Mouse (Mus musculus): Measurements from ENCODE around the gene Pole3. TPM values are rescaled to one million over a fixed set of nuclear protein-coding genes. Genes with fewer than 3 reads are reported as not detected.
"Not testable (repeated sequence)": the region's sequence is repeated elsewhere in the genome, so short reads cannot be mapped to it uniquely, and the experiment has no call there.

The Pole3 gene
- total RNA-seq, 2 experiments from 2014 or later: 26.2 to 27.1 TPM

DNA sequence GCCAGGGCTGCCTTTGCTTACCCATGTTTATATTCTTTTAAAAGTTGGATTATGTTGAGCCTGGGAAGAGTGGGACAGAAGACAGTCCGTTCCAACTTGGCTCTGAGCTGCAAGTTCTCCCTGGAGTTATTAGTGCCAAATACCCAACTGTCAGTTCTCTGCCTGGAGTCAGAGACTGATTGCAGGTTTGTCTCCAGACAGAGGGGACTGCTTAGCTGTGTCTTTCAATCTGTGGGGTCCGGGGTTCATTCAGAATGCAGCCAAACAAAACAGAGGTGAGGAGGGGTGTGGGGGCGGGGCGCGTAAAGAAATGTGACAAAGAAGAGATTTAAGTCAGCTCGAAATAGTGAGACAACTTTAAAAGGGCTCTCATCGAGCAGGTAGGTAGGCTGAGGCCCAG lies 23.3 kb downstream of the Pole3 start:
- no peak for DNase-seq (ENCODE audit: extremely low spot score in 1 of 2, low spot score in 2 of 2)
- intact Hi-C loops (cut with DNase I): no loop called here

DNA sequence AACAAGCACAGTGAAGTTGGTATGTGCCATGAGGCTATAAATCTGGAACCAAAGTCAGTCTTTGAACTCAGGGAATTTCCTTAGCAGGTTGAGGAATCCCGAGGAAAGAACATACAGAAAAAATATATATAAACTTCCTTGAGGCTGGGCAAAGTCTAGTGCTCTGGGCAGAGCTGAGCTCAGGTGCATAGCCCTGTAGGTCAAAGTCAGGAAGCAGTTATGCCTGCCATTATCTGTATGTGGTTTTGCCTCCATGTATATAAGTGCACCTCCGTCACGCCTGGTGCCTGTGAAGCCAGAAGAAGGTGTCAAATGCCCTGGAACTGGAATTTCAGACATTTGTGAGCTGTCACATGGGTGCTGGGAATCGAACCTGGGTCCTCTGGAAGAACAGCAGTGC lies 24.1 kb downstream of the Pole3 start:
- intact Hi-C loops (cut with DNase I): no loop called here
- DNase-seq (ENCODE audit: extremely low spot score in 1 of 2, low spot score in 2 of 2): no peak

DNA sequence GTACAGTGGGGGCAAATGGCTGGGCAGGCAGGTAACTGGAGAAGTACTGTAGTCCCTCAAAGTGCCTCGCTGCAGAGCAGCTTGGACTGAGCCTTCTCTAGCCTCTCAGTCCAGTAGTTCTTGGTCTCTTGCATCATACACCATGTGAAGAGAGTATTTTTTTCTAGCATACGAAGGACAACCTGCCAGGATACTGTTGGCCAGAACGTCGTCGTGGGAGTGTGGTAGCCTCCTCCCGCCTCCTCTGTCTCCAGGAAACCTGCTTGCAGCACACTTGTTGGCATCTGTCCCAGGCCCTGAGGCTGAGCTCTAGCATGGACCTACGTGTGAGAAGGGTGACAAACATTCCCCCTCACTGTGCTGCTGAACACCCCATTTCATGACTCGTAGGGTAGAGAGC lies 28.1 kb downstream of the Pole3 start:
- intact Hi-C loops (cut with DNase I): loop anchor here (5.0 kb wide), 1 partner anchor 35 kb away; no protein-coding TSS in a partner anchor
- DNase-seq (ENCODE audit: extremely low spot score in 1 of 2, low spot score in 2 of 2): peak; percentile 35 to 78

DNA sequence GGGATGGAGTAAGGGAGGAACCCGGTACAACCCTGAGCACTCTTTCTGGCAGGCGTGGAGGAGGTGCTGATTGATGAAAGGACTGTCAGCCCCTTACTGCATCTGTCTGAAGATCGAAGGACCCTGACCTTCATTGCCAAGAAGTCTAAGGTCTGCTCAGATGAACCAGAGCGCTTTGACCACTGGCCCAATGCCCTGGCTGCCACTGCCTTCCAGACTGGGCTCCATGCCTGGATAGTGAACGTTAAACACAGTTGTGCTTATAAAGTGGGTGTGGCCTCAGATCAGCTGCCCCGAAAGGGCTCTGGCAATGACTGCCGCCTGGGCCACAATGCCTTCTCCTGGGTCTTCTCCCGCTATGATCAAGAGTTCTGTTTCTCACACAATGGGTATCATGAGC lies 28.9 kb downstream of the Pole3 start:
- intact Hi-C loops (cut with DNase I): loop anchor here (5.0 kb wide), 1 partner anchor 34 kb away; no protein-coding TSS in a partner anchor
- peak in 1 of 2 experiments; percentile 48 for DNase-seq (ENCODE audit: extremely low spot score in 1 of 2, low spot score in 2 of 2)

DNA sequence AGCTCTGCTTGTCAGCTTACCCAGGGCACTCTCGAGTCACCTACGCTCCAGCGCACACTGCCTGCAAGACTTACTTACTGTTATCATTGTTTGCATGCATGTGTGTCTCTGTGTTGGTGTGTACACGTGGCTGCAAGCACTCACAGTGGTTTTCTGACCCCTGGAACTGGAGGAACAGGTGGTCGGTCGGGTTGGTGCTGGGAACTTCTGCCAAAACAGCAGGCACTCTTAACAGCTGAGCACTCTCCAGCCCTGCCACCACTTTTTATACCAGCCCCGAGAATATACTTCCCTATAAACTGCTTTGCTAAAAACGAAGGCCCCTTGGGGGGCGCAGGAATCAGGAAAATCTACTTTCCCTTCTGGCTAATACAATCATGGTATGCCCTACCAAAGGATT lies 30.6 kb downstream of the Pole3 start:
- DNase-seq (ENCODE audit: extremely low spot score in 1 of 2, low spot score in 2 of 2): no peak
- intact Hi-C loops (cut with DNase I): no loop called here

- intact Hi-C loops (cut with DNase I): no loop called here
- DNase-seq (ENCODE audit: extremely low spot score in 1 of 2, low spot score in 2 of 2): peak; percentile 28 to 65
Measured at GRCm38 (mm10) chr4:62492682-62493081, 32.2 kb downstream of the Pole3 start.

- intact Hi-C loops (cut with DNase I): no loop called here
- DNase-seq (ENCODE audit: extremely low spot score in 1 of 2, low spot score in 2 of 2): no peak
Measured at GRCm38 (mm10) chr4:62487914-62488313, 37.0 kb downstream of the Pole3 start.

DNA sequence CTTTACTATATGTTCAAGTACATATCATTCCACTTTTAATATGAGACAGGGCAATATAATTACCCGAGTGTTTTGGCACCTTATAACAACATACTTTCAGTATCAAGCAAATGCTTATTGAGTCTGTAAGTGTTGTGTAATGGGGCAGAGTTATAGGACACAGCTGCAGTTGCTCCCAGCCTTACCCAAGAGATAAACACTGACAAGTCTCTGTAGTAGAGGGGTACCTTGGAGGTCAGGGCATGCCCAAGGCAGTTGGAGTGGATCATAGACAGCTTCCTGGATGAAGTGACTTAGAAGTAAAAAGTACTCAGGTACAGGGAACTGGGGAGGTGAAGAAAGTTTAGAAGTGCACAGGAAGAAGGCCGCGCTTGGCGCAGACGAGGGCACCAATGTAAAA lies 37.7 kb downstream of the Pole3 start:
- intact Hi-C loops (cut with DNase I): no loop called here
- DNase-seq (ENCODE audit: extremely low spot score in 1 of 2, low spot score in 2 of 2): no peak

- intact Hi-C loops (cut with DNase I): no loop called here
Measured at GRCm38 (mm10) chr4:62486162-62486696, 38.6 kb downstream of the Pole3 start.

DNA sequence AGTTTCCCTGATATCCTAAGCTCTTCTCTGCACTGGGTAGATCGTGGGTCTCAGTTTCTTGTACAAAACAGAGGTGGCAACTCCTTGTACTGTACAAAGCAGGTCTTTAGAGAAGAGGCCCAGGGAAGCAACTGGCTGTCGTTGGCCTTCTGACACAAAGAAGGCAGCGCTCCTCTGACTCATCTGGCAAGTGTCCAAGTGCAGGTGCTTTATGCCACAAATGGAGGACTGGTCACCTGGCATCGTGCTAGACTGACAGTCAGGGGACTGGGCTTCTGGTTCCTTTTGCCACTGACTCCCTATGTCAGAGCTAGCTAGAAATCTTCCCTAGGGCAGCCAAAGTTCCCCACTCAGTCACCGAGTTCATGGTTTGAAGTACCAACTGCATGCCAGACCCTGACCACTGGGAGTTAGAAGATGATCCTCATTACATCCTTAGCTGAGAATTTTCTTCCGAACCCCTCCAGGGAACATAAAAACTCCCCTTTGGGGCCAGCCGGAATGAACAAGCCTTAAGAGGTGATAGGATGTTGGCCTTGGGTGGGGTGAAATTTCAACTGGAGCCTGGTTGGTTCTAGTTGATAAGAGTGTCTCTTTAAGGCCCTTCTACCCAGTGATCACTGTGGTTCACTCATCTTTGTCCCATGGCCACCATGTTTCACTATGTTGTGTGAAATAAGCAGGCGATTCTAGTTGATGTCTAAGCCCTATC lies 39.3 kb downstream of the Pole3 start:
- intact Hi-C loops (cut with DNase I): no loop called here
- DNase-seq (ENCODE audit: extremely low spot score in 1 of 2, low spot score in 2 of 2): no peak

More at GRCm38 (mm10) chr4:62486162-62486696, 38.6 kb downstream of the Pole3 start:
- DNase-seq (ENCODE audit: extremely low spot score in 1 of 2, low spot score in 2 of 2): no peak

- intact Hi-C loops (cut with DNase I): no loop called here
- DNase-seq (ENCODE audit: extremely low spot score in 1 of 2, low spot score in 2 of 2): no peak
Measured at GRCm38 (mm10) chr4:62484928-62485327, 39.9 kb downstream of the Pole3 start.

DNA sequence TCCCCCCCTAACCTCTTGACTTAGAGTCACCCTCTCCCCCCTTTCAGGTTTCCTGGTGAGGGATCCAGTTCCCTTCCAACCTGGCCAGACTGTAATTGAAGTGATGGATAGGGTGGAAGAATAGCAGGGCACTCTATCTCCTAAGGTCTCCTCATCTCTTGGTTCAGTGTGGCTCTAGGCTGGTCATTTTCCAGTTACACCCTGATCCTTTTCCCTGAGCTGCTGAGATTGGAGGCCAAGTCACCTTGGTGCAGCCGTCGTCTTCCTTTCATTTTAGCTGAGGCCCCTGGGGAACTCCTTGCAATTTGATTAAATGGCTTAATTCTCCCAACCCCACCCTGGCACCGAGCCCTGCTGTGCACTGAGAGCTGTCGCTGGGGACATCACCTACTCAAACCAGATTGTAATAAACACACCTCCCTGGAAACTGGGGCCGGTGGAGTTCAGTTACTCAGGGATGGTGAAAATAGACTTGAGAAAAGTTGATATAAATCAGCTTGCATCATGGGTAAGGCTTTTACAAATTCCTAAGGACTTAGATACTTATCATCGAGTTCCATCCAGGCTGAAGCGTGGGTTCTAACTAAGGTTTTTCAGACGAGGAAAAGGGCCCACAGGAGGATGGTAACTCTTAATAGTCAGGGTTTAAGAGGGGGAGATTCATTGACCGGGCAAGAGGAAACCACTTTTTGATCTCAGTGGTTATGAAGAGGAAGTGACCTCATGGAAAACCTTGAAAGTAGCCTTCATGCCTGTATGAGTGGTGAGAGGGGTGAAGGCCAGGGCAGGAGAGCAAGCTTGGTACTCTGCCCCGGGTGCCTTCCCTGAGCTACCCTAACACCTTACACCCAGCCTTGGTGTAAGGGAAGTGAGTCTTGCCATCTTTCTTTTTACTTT lies 43.9 kb downstream of the Pole3 start:
- no peak for DNase-seq (ENCODE audit: extremely low spot score in 1 of 2, low spot score in 2 of 2)

GRCm38 (mm10) chr4:62479937-62480708 lies 44.7 kb downstream of the Pole3 start, which contains the start of gene Bspry:
Bspry (plus strand) TSS chr4:62480053.
- intact Hi-C loops (cut with DNase I): no loop called here

More for the DNA sequence above, 43.9 kb downstream of the Pole3 start:
- intact Hi-C loops (cut with DNase I): no loop called here

DNA sequence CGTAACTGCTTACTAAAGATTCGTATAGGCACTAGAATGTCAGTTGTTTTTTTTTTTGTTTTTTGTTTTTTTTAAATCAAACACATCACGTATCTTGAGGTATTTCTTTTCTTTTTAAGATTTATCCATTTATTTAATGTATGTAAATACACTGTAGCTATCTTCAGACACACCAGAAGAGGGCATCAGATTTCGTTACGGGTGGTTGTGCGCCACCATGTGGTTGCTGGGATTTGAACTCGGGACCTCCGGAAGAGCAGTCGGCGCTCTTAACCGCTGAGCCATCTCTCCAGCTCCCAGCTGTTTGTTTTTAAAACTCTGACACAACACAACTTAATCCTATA lies 45.3 kb downstream of the Pole3 start:
- DNase-seq (ENCODE audit: extremely low spot score in 1 of 2, low spot score in 2 of 2); intact Hi-C loops (cut with DNase I): not testable (repeated sequence)

More at GRCm38 (mm10) chr4:62479937-62480708, 44.7 kb downstream of the Pole3 start, which contains the start of gene Bspry:
- DNase-seq (ENCODE audit: extremely low spot score in 1 of 2, low spot score in 2 of 2): peak in 1 of 2 experiments; percentile 51

DNA sequence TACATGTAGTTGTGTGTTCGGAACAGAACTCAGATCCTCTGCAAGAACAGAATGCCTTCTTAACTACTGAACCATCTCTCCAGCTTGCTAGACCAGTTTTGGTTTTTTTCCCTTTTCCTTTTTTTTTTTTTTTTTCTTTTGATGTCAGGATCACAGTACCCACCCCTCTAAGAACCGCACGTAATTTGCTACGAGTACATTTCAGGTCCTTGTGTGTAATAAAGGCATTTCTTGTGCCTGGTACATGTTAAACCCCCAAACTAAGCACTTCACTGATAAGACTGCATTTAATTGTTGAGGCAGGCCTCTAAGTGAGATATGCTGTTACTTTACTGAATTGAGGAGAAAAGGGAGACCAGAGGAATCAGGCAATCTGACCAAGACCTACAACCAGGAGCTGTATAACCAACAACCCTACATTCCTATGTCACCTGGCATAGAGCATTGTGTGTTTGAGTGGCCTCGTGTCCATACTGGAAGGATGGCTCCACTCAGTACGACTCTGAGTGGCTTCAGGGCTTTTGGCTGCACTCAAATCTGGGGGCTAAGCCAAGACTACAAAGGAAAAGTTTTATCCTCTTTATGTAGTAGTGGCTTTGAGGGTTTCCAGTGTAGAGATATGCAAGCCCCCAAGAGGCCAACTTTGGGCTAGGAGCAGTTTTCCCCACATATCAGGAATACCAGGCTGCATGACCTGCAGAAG lies 47.2 kb downstream of the Pole3 start:
- intact Hi-C loops (cut with DNase I): no loop called here
- DNase-seq (ENCODE audit: extremely low spot score in 1 of 2, low spot score in 2 of 2): no peak

GRCm38 (mm10) chr4:62475793-62476192 lies 49.1 kb downstream of the Pole3 start:
- intact Hi-C loops (cut with DNase I): no loop called here
- DNase-seq (ENCODE audit: extremely low spot score in 1 of 2, low spot score in 2 of 2): no peak

DNA sequence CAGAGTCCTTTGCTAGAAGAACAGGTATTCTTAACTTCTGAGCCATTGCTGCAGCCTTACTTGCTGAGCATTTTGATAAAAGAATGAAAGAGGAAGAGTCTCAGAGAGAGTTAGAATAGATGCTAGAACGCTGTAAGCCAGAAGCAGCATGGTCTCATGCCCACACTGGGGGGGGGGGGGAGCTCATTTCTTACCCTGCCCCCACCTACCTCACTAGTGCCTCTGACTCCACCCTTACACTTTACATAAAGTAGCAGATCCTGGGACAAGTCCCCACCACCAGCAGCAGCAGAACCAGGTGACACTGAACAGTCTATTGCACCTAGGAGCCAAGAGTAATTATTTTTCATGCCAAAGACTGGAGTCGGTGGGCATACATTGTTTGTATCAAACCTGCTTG lies 49.7 kb downstream of the Pole3 start:
- no peak for DNase-seq (ENCODE audit: extremely low spot score in 1 of 2, low spot score in 2 of 2)
- intact Hi-C loops (cut with DNase I): no loop called here

Data from left cerebral cortex, postnatal 10 days (tissue).